Mouse (Mus musculus) cerebellum, postnatal 4 days (tissue): ENCODE results near the gene Lce1h.

Experiments used
- DNase-seq, 2 experiments: peaks; one replicate each; pipeline ENCODE4 v3.0.0; 2022; ENCODE audit warnings: low spot score in 2 of 2, mixed read lengths in 1 of 2

Gene Lce1h

DNA sequence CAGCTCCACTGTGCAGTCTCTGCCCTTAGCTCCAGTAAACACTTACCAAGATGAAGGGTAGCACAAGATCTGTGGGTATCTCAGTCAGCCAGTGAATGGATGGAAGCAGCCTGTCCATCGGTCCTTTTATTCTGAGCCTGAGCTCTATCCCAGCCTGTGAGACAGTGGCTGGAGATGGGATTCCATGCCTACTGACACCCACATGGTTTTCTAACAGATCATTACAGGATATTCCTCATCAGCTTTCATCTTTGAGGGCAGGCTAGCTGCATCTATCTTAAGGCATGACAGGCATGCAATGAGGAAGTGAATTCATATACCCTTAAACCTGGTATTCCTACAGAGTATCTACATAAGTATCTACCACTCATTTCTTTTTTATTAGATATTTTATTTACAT is at the start of gene Lce1h:
TSS of gene Lce1h (minus strand) at position 101 of the 400 bp plus-strand sequence.
- DNase-seq: no peak

DNA sequence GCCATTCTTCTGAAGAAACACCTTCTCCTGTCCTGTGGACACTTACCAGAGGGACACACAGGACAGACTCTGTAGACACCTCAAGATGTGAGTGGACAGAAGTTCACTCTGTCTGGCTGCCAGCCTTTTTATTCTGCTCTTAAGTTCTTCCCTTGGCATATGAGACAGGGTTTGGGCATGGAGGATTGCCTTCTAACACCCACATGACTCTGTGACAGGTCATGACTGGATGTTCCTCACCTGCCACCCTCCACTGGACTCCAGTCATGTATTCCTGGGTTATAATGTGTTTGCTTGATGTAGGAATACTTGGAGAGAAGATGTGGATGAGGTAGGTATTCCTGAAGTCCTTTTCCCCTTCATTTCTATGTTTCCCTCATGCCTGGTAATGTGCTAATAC is 42.9 kb upstream of the Lce1h start, which contains the start of gene Lce1k:
TSS of gene Lce1k (minus strand) at position 101 of the 400 bp plus-strand sequence.
- no peak for DNase-seq

DNA sequence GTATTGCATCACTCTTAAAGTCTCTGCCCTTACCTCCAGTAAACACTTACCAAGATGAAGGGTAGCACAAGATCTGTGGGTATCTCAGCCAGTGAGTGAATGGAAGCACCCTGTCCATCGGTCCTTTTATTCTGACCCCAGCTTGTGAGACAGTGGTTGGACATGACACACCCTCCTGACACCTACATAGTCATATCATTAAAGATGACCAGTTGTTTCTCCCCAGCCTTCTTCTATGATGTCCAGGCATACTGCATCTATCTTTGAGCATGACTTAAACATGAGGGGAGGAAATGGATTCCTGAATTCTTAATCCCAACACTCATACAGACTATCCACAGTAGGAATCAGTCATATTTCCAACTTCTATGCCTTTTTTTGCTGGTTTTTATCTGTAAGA is 25.5 kb upstream of the Lce1h start, which contains the start of gene Lce1j:
TSS of gene Lce1j (minus strand) at position 101 of the 400 bp plus-strand sequence.
- DNase-seq: no peak

DNA sequence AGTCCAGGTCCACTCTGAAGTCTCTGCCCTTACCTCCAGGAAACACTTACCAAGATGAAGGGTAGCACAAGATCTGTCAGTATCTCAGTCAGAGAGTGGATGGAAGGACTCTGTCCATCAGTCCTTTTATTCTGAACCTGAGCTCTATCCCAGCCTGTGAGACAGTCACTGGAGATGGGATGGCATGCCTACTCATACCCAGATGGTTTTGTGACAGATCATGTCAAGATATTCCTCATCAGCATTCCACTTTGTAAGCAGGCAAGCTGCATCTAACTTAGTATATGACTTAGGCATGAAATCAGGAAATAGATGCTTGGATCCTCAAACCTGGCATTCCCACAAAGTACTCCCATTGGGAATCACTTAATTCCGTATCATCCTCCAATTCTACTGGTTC is 13.9 kb upstream of the Lce1h start, which contains the start of gene Lce1i:
TSS of gene Lce1i (minus strand) at position 101 of the 400 bp plus-strand sequence.
- no peak for DNase-seq

DNA sequence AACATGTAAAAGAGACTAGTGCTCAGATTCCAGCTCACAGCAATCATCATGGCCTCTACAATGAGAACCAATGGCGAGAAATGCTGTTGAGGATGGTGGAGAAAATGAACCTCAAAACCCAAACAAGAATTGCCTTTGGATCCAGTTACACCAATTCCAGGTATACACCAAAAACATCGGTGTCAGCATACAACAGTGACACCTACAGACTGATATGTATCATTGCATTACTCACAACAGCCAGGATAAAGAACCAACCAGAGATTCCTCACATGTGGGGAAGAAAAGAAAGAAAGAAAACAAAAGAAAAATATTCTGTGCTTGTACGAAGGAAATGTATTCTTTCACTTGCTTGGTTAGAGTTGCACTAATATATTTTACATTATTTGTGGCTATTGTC is 6.7 kb upstream of the Lce1h start:
- DNase-seq: no peak

DNA sequence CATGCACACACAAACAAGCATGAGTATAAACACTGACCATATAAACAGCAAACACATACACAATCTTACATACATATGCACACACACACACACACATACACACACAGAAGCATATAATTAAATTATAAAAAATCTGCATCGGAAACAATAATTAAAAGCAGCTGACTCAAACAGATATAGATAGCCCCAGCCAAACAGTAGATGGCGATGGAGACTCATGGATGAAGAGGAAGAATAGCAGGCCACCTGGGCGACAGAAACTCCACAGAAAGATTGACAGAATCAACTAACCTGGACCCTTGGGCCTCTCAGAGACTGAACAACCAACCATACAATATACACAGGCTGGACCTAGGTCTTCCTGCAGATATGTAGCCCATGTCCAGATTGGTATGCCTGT is 11.7 kb downstream of the Lce1h start:
- no peak for DNase-seq

DNA sequence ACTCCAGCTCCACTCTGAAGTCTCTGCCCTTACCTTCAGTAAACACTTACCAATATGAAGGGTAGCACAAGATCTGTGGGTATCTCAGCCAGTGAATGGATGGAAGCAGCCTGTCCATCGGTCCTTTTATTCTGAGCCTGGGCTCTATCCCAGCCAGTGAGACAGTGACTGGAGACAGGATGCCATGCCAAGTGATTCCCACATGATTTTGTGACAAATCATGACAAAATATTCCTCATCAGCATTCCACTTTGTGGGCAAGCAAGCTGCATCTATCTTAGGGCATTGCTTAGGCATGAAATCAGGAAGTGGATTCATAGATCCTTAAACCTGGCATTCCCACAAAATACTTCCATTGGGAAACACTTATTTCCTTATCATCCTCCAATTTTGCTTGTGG is 12.6 kb downstream of the Lce1h start, which contains the start of gene Lce1g:
TSS of gene Lce1g (minus strand) at position 101 of the 400 bp plus-strand sequence.
- no peak for DNase-seq

DNA sequence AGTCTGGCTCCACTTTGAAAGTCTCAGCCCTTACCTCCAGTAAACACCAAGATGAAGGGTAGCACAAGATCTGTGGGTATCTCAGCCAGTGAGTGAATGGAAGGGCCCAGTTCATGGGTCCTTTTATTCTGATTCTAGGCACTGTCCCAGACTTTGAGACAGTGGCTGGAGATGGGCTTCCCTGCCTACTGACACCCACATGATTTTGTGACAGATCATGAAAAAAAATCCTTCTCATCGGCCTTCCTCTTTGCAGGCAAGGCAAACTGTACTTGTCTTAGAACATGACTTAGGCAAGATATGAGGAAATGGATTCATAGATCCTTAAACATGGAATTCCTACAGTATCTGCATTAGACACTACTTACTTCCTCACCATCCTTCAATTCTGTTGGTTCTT is 25.9 kb downstream of the Lce1h start, which contains the start of gene Gm38119:
TSS of gene Gm38119 (minus strand) at position 101 of the 400 bp plus-strand sequence.
- DNase-seq: no peak

DNA sequence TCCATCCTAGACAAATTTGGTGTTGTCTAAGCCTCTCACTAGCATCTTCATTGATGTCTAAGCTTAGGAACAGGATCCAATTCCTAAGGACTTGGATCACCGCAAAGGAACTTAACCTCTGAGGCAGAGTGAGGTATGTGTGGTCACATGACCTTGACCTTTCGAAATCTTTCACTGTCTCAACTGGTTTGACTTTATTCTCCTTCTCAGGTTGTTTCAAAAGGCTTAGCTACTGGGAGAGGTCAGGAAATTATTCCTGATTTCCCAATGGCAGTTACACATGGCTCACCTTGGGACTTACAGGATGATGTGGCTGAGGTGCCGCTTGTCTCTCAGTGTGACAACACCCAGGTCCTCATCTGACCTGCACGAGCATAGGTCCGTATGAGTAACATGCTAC is 42.2 kb downstream of the Lce1h start:
- no peak for DNase-seq

DNA sequence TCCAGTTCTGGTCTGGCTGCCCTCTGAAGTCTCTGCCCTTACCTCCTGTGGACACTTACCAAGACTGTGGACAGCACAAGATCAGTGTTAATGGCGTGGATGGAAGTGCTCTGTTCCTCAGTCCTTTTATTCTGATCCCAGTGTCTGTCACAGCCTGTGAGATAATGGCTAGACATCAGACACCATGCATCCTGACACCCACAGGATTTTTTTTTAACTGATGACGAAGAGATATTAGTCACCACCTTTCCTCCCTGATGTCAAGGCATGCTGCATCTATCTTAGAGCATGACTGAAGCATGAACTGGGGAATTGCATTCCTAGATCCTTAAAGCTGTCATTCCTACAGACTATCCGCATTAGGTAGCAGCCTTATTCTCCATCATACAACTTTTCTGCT is 44.6 kb downstream of the Lce1h start, which contains the start of gene Lce1f:
TSS of gene Lce1f (minus strand) at position 101 of the 400 bp plus-strand sequence.
- no peak for DNase-seq

DNA sequence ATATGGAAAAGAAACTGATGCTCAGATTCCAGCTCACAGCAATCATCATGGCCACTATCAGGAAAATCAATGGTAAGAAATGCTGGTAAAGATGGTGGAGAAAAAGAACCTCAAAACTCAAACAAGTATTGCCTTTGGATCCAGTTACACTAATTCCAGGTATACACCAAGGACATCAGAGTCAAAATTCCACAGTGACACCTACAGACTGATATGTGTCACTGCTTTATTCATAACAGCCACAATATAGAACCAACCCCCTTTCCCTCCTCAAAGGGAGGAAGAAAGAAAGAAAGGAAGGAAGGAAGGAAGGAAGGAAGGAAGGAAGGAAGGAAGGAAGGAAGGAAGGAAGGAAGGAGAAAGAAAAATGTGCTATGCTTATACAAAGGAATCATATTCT is 49.7 kb downstream of the Lce1h start:
- DNase-seq: no peak
